Mouse (Mus musculus): Measurements from ENCODE around the gene Tmco1. TPM values are rescaled to one million over a fixed set of nuclear protein-coding genes. Genes with fewer than 3 reads are reported as not detected.

Tmco1 gene
- total and polyA plus RNA-seq, 3 experiments = 110 to 128 TPM; not detected in 1

- peaks cover 5 to 67% of the 10 kb centered on the region in 2 experiments; a peak in 3 of 4 replicates for H3K36me3 ChIP-seq (ENCODE audit: control insufficient read depth in 1 of 2, insufficient read depth in 2 of 2, low read length in 2 of 2)
- DNase-seq (ENCODE audit: low read depth, low spot score) = peak; percentile 75
- H3K79me2 ChIP-seq (ENCODE audit: control insufficient read depth, insufficient read depth, low read length, poor library complexity) = peaks cover 90% of the 10 kb centered on the region
- no peaks in the 10 kb centered on the region for H3K9me3 ChIP-seq (replicated peaks; ENCODE audit: insufficient read depth, low read length)
- no peak overlapping the region for H3K4me3 ChIP-seq (ENCODE audit: control insufficient read depth in 1 of 2, insufficient read depth in 1 of 2, low read depth in 2 of 2, low read length in 2 of 2)
- H3K27me3 ChIP-seq (ENCODE audit: control insufficient read depth in 1 of 2, insufficient read depth in 2 of 2, low read length in 2 of 2) = no peaks in the 10 kb centered on the region
- peak overlapping the region; percentile 34 for H3K27ac ChIP-seq (ENCODE audit: control insufficient read depth, low read depth, low read length)
- peaks cover 34 to 64% of the 10 kb centered on the region in 2 experiments for H3K4me1 ChIP-seq (ENCODE audit: control insufficient read depth in 1 of 2, insufficient read depth in 2 of 2, low read length in 2 of 2)
- no peak overlapping the region for H3K9ac ChIP-seq (ENCODE audit: control insufficient read depth, low read depth, low read length, poor library complexity, severe bottlenecking)
- TF ChIP-seq TCF12 (IDR thresholded peaks at IDR 0.05; ENCODE audit: low read depth, low read length) = peak; percentile 93
- TF ChIP-seq ZNF384 (IDR thresholded peaks at IDR 0.05; ENCODE audit: low read depth, low read length) = no peak
- 0 out of 2 replicates have a peak, but pooled peaks have one; percentile 26 for TF ChIP-seq HCFC1 (IDR thresholded peaks at IDR 0.05; ENCODE audit: low read depth, low read length)
- peak; percentile 87 for TF ChIP-seq GATA1 (IDR thresholded peaks at IDR 0.05; ENCODE audit: low read depth, low read length)
- no peak for TF ChIP-seq E2F4 (IDR thresholded peaks at IDR 0.05; ENCODE audit: borderline replicate concordance, low read depth, low read length)
- 0 out of 2 replicates have a peak, but pooled peaks have one; percentile 8 for TF ChIP-seq NELFE (IDR thresholded peaks at IDR 0.05; ENCODE audit: low read depth, low read length)
- TF ChIP-seq USF1 (IDR thresholded peaks at IDR 0.05; ENCODE audit: low read depth, low read length) = no peak
- TF ChIP-seq ZMIZ1 (IDR thresholded peaks at IDR 0.05; ENCODE audit: low read depth, low read length) = no peak
- no peak for TF ChIP-seq RAD21 (IDR thresholded peaks at IDR 0.05; ENCODE audit: low read depth, low read length)
- TF ChIP-seq ETS1 (IDR thresholded peaks at IDR 0.05; ENCODE audit: low read depth, low read length) = peak; percentile 92
- TF ChIP-seq POLR2A (IDR thresholded peaks at IDR 0.05; ENCODE audit: control insufficient read depth in 1 of 2, insufficient read depth in 1 of 2, low read depth in 1 of 2, low read length in 2 of 2, poor library complexity in 1 of 2) = no peak
- peak; percentile 91 for TF ChIP-seq TAL1 (IDR thresholded peaks at IDR 0.05; ENCODE audit: low read length)
- TF ChIP-seq USF2 (IDR thresholded peaks at IDR 0.05; ENCODE audit: borderline replicate concordance in 1 of 2, insufficient read depth in 1 of 2, low read depth in 1 of 2, low read length in 2 of 2) = no peak
- TF ChIP-seq RCOR1 (IDR thresholded peaks at IDR 0.05; ENCODE audit: low read depth, low read length) = peak; percentile 32; the same call in 1 of the 2 replicates
- no peak for TF ChIP-seq NRF1 (IDR thresholded peaks at IDR 0.05; ENCODE audit: insufficient read depth, low read depth, low read length, poor library complexity, severe bottlenecking)
- no peak for TF ChIP-seq ZKSCAN1 (IDR thresholded peaks at IDR 0.05; ENCODE audit: low read depth, low read length)
- TF ChIP-seq CTCF (IDR thresholded peaks at IDR 0.05 in 2 of 3, conservative IDR thresholded peaks at IDR 0.05 in 1 of 3; ENCODE audit: control insufficient read depth in 1 of 3, insufficient read depth in 1 of 3, low read depth in 2 of 3, low read length in 3 of 3, poor library complexity in 1 of 3, severe bottlenecking in 1 of 3) = no peak
- no peak for TF ChIP-seq MAZ (IDR thresholded peaks at IDR 0.05; ENCODE audit: low read depth, low read length)
- no peak for TF ChIP-seq POLR2AphosphoS5 (IDR thresholded peaks at IDR 0.05; ENCODE audit: borderline replicate concordance, low read depth, low read length)
- TF ChIP-seq EP300 (IDR thresholded peaks at IDR 0.05; ENCODE audit: low read depth in 1 of 2, low read length in 2 of 2) = peak; percentile 85
- no peak for TF ChIP-seq MEF2A (IDR thresholded peaks at IDR 0.05; ENCODE audit: extremely low read depth, insufficient replicate concordance, low read depth, low read length, poor library complexity, severe bottlenecking)
- TF ChIP-seq JUND (IDR thresholded peaks at IDR 0.05; ENCODE audit: low read depth, low read length) = no peak
- no peak for TF ChIP-seq MYB (IDR thresholded peaks at IDR 0.05; ENCODE audit: low read depth, low read length)
- TF ChIP-seq BHLHE40 (IDR thresholded peaks at IDR 0.05; ENCODE audit: borderline replicate concordance, low read depth, low read length) = peak; percentile 27; the same call in 1 of the 2 replicates
- TF ChIP-seq MYC (IDR thresholded peaks at IDR 0.05; ENCODE audit: low read depth, low read length) = no peak
- TF ChIP-seq POLR2AphosphoS2 (IDR thresholded peaks at IDR 0.05; ENCODE audit: low read length) = no peak
- no peak for TF ChIP-seq TBP (IDR thresholded peaks at IDR 0.05; ENCODE audit: low read depth, low read length)
- no peak; the same call in 1 of the 2 replicates for TF ChIP-seq MAX (IDR thresholded peaks at IDR 0.05; ENCODE audit: low read length)
- TF ChIP-seq CHD1 (IDR thresholded peaks at IDR 0.05; ENCODE audit: low read depth, low read length) = no peak
- TF ChIP-seq GABPA (IDR thresholded peaks at IDR 0.05; ENCODE audit: low read depth, low read length) = no peak
- TF ChIP-seq ZC3H11A (IDR thresholded peaks at IDR 0.05; ENCODE audit: low read depth, low read length) = no peak
- peak; percentile 62 for TF ChIP-seq MXI1 (IDR thresholded peaks at IDR 0.05; ENCODE audit: low read depth, low read length)
- TF ChIP-seq SIN3A (IDR thresholded peaks at IDR 0.05; ENCODE audit: low read length) = peak; percentile 72
- 0 out of 2 replicates have a peak, but pooled peaks have one; percentile 20 for TF ChIP-seq ELF1 (IDR thresholded peaks at IDR 0.05; ENCODE audit: low read depth, low read length)
Observed at GRCm38 (mm10) chr1:167271304-167271703, 36.9 kb upstream of the Tmco1 start.
